Mouse (Mus musculus) frontal cortex, postnatal 14 days (tissue): ENCODE results near the gene Anp32e.
A peak's percentile ranks its signal among the peaks of the same experiment; 100 is the strongest.
"Not testable (repeated sequence)": the region's sequence is repeated elsewhere in the genome, so short reads cannot be mapped to it uniquely, and the experiment has no call there.

Experiments used
- DNase-seq, 2 experiments: peaks; one replicate each; pipeline ENCODE4 v3.0.0; 2022; ENCODE audit warnings: low spot score in 2 of 2

The Anp32e gene

DNA sequence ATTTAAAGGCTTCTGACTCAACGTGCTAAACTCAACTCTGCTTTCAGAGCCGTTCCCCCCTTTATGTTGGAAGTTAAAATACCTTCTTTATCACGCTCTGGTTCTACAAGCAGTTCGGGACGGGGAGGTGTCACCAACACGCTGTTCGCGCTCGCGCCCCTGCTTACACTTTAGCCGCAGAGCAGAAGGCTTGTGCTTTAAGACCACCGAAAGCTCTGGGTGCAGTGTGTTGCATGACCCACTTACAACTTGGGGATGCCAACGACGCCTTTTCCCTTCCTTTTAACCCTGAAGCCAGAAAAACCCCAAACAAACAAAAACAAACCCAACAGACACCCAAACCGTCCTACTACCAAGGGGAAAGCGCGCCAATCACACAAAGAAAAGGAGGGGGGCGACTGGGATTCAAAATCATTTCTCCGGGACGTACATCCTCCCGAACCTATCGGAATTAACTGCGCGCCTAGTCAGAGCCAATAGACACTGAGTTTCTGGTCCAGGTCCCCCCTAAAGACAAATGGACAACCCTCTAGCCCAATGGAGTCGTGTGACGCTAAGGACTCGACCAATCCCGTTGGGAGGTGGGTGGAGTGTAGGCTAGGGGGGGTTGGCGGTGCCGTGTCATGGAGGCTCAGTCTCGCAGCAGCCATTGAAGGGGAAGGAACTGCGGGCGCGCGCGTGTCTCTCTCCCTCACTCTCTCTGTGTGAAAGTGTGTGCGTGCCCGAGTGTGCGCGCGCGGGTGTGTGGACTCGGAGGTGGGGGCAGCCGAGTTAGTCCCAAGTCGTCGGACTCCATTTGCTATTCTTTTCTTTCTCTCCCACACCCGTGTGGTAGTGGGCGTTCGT is at the start of gene Anp32e:
Gene Anp32e (plus strand): TSS at position 589 of the 846 bp plus-strand sequence.
- peak; percentile 96 for DNase-seq

DNA sequence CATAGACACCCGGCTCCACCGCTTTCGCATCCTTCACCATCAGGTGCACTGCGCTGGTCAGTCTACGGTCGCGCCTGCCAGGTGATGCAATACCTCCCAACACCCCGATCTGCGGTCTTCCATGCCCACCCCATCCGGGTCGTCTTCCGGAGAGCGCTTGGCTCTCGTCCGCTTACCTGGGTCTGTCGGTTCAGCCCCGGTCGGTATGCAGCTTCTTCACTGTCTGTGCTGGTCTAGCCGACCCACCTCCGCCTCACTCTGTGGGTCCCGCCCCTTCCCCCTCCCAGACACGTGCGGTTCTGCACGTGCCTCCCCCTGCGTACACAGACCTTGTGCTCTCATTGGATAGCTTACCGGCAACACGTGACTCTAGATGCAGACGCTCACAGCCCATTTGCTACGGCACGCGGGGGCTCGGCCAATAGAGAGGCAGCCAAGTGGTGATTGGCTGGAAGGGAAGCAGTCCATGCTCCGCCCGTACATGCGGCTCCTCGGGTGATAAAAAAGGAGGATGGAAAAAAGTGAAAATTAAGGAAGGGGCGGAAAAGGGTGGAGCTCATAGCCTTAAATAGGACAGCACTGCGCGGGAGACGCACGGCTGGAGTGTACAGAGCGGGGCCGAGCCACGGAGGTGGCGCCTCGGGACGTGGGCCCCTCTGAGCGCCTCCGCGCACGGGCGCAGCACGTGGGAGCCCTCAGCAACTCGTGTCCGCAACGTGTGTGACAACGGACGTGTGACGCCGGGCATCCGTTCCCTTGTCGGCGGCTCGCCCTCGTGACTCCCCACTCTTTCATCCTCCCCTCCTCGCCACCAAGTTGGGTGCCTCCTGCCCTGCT is 46.8 kb upstream of the Anp32e start, which contains the start of gene Ciart:
Gene Ciart (minus strand): TSS at position 273 of the 837 bp plus-strand sequence.
- peak; percentile 95 to 97 for DNase-seq

DNA sequence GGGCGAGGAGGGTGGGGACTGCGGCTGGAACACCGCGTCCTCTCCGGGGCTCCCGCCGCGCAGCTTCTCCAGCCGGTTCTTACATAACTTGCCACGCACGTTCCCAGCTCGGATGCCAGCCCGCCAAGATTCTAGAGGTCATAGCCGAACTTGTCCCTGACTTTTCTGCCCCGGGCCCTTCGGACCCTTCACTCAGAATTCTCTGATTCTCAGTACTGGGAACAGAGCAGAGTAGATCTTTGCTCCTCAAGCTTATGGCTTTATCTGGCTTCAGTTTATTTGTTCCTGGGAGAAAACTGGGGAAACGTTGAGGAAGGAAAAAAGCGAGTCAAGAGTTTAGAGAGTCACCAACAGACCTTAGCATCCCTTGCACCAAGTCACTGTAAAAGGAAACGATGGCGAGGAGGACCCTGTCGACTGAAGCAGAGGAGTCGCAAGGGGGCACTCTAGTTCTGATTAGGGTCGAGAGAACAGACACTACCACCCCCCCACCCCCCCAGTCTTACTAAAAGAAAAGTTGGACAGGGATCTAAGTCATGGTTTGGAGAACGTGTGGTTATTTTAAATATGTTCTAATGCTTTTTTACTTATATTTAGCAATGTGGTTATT is 46.1 kb upstream of the Anp32e start:
- peak; percentile 54 to 69 for DNase-seq

DNA sequence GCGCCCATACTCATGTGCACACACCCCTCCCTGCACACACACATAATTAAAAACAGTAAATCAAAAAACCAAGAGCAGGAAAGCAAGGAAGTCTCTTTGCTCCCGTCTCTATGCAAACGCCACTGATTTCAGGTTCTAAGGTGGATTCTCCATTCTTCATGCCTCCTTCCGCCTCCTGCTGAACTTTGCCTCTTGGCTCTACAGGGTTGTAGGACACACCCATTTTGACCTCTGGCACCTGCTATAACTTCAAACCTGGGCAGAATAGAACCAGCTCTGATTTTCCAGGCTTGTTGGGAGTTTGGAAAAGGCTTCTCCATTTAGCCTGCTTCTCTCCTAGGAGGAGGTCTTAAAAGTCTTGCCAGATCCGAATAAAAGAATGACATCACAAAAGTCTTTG is 44.6 kb upstream of the Anp32e start:
- DNase-seq, result no peak

DNA sequence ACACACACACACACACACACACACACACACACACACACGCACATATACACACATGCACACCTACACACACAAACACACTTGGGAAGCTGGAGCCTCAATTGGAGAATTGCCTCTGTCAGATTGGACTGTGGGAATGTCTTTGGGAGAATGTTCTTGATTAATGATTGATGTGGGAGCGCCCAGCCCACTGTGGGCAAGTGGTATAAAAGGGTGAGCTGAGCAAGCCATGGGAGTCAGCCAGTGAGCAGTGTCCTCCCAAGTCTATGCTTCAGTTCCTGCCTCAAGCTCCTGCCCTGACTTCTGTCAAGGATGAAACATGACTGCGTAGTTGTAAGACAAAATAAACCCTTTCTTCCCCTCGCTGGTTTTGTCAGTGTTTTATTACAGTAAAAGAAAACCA is 41.5 kb upstream of the Anp32e start:
- no peak for DNase-seq

DNA sequence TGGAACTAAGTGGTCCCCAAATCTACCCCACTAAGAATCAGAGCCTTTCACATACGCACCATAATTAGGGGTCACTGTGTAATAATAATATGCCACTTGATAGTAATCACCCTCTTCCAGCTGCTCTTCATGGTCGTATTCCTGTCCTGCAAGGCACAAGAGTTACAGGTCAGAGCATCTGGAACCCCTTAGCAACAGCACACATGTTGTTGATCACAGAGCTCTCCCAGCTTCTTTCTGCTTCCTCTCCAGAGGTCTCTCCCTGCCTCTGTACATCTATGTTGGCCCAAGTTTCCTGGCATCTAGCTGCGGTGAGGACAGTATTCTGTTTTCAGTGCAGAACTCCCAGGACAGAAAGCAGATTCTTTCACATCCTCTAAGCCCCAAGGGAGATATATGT is 39.4 kb upstream of the Anp32e start:
- DNase-seq, result no peak

DNA sequence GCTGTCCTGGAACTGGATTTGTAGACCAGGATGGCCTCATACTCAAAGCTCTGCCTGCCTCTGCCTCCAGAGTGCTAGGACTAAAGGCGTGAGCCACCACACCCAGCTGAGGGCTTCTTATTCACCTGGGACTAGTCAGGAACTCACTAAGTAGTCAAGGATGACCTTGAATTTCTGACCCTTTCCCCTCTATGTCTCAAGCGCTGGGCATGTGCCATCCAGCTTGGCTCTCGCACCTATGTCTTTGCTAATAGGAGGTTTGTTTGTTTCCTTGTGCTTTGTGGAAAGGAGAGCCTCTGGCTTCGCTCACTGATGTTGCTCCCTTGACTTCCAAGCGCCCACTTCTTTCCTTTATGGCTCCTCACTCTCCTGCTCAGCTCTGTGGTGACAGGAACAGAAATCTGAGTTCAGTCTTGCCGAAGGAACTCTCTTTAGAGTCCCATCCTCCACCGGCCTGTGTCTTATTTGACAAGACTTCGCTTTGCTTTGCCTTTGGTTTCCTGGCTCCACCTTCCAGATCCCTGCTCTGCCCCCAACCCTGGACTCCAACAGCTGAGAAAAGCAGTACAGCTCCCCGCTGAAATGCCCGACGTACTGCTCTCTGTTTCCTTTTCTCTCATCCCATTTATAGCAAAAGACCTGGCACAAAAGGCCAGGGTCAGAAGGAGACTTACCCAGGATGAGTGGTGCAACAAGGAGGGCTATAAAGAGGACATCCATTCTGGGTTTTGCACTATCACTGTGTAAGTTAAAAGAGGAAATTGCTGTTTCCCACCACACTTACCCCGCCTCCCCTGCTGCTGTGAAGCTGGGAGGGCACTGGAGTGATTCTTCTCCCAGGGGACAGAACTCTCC is 37.6 kb upstream of the Anp32e start, which contains the start of gene BC028528:
Gene BC028528 (minus strand): TSS at position 795 of the 855 bp plus-strand sequence.
- no peak for DNase-seq

DNA sequence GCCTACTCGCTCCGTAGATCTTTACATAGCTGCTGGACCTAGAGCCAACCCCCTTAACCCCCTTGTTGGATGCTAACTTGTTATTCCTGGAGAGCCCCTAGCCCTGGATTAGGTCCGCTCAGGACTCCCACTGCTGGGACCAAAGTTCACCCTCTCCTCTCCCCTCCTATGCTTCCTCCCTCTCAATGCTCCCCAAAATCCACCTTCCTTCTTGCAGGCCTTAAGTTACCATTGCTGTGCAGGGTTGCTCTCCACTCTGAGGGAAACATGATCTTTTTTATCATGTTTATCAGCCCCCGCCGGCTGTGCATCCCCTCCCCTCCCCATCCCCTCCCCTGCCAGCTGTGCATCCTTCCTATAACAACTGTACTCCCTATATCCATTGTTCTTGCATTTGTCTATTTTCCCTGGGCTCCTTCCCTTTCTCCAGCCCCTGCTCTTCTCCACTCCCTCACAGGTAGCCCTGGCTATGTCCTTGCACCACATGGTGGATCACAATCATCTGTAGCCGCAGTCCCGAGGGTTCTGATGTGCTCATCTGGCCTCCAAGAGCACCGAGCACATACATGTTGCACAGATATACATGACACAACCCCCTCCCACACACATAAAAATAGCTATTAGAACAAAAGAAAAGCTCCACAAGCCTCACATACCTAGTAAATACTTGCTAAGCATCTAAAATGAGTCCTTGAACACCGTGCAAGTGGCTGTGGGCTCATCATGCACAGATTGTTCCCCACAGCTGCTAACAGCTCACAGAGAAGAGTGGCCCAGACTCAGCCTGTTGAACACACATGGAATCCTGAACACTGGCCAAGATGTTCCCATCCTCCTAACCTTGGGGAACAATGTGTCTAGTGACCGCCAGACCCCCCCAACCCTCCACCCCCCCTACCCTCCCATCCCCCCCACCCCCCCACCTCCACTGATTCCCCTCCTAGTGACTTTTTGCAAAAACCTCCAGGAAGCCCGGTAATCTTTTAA is 36.7 kb upstream of the Anp32e start:
- DNase-seq, result no peak

DNA sequence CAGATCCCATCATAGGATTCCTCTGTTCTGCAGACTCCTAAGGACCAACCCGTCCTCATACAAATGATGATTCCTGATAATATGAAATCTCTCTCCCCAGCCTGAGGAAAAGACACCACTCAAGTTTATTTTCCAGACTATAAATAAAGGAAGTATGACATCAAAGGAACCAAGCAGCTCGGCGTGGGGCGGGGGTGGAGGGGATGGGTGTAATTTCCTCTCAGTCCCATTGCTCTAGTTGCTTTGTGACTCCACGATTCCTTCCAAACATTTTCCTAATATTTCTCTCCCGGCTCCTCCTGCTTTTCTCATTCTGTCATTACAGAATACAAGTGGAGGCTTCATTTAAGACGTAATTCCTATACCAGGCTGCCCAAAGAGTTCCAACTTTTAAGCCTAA is 35.9 kb upstream of the Anp32e start:
- no peak for DNase-seq

DNA sequence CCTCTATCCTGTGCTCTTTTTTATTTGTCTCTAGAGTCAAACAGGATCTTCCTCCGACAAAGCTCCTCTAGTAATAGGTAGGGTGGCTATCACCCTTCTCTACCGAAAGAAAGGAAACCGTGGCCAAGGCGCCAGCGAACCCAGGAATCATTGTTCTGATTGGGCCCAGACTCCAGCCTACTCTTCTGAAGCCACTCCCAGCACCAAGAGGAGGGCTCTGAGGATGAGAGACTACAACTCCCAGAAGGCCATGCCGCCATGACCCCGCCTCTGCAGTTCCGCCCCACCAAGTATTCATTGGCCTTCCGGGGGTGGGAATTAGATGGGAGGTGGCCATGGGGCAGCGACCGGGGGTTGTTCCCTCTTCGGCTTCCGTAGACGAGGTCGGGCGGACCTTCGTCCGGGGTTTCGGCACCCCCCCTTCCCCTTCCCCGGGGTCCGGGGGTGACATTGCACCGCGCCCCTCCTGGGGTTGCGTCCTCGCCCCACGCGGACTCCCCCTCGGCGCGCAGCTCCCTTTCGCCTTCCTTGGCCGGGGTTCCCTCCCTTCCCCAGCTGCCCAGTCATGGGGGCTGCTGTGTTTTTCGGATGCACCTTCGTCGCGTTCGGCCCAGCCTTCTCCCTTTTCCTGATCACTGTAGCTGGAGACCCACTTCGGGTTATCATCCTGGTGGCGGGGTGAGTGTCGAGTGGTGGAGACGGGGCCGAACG is 35.3 kb upstream of the Anp32e start, which contains the start of gene Aph1a:
Gene Aph1a (plus strand): TSS at position 364 of the 711 bp plus-strand sequence.
- peak; percentile 92 to 96 for DNase-seq

DNA sequence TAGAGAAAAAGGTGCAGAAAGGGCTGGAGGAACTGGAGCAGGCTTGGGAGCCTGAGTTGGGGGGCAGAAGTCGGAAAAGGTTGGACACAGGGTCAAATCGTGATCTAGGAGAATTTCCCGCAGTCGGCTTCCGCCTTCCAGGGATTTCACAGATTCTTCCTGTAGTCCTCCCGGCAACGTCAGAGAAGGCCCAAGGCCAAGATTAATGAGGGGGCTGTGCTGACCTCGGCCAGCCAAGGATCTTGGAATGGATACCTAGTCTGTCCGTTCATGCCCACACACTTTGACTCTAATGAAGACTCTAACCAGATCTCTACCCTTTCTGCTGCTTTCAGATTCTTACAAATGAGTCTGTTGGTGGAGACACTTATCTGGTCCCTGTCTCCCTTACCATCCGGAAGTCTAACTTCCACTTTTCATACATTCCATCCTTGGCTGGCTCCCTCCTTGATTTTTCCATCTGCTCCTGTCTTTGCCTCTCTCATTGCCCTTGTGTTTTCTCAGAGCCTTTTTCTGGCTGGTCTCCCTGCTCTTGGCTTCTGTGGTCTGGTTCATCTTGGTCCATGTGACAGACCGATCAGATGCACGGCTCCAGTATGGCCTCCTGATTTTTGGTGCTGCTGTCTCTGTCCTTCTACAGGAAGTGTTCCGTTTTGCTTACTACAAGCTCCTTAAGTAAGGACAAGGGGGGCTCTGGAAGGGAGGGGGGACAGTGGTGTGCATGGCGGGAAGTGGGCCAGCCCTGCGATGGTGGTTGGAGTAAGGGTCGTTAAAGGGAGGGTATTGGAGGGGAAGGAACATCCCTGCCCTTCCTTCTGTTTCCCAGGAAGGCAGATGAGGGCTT is 34.5 kb upstream of the Anp32e start:
- no peak for DNase-seq

DNA sequence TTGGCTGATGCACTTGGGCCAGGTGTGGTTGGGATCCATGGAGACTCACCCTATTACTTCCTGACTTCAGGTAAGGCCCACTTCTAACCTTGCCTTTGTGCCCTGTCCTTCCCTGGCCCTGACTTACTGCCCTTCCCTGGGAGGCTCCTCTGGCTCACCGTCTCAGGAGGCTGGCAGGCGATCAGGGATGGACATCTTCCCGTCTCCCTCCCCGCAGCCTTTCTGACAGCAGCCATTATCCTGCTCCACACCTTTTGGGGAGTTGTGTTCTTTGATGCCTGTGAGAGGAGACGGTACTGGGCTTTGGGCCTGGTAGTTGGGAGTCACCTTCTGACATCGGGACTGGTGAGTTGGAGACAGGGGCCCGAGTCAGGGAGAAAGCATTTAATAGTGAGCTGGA is 33.5 kb upstream of the Anp32e start:
- not testable (repeated sequence) for DNase-seq

DNA sequence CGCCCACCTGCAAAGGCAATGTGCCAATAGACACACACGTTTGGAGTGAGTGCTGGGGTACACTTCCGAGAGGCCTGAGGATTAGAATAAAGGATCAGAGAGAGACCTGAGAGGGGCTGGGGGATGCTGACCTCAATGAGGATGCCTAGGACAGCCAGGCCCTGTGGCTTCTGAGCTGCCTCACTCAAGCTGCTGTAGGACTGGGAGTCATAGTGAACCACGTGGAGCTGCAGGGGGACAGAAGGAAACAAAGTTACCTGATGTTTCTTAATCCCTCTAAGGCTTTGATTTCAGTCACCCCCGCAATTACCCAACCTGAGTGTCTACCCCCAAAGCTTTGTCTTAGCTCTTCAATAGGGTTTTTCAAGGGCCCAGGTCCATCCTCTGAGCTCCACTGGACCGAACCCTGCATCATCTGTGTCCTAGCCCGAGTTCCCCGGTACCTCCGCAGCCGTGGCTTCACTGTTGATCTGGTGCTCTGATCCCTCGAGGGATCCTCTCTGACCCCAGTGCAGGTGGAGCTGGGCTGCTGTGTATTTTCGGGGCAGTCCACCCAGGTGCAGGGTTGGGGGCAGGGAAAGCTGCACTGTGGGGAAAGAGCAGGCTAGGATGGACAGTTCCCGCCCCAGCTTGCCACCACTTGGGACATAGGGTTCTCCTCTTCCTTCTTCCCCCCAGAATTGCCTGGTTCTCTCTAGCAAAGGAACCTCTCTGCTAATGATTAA is 29.1 kb upstream of the Anp32e start:
- DNase-seq, result no peak

DNA sequence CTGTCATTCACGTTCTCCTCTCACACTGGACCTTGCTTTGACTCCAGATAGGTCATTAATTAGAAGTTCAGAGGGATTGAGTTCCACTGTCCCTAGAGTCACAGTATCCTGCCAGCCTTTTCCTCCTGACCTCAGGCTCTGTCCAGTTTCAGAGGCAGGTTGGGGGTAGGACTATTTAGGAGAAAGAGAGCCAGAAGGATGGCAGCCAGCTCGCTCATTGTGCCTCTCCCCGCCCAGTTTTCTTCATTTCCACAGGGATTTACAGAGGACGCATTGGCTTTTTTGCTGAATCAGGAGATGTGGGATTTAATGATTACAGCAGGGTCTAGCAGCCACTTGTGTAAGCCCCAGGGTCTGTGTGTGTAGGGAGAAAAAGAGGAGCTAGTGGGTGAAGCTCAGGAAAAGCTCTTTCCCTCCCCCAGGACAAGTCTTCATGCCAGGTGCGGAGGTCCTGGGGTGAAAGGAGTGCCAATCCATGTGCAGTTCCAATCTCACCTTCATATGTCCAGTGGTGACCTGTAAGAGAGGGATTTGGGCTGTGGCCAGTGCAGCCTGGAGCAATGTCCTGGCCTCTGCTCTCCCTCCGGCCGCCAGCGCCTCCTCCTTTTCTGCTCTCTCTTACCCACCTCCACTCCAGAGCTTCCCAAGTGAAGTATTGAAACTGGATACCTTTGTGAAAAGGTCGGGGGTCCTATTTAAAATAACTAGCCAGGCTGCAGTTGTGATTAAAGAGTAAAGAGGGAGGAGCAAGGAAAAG is 27.3 kb upstream of the Anp32e start:
- no peak for DNase-seq

DNA sequence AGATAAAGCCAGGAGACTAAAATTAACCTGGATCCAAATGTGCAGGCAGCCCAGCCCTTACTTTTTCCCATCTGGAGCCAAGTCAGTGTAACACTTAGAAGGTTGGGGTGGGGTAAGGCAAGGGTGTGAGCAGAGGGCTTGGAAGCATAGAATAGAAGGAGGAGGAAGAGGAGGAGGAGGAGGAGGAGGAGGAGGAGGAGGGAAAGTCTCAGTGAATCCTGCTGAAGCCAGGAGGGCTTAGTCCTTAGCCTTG is 26.7 kb upstream of the Anp32e start:
- DNase-seq, result no peak

DNA sequence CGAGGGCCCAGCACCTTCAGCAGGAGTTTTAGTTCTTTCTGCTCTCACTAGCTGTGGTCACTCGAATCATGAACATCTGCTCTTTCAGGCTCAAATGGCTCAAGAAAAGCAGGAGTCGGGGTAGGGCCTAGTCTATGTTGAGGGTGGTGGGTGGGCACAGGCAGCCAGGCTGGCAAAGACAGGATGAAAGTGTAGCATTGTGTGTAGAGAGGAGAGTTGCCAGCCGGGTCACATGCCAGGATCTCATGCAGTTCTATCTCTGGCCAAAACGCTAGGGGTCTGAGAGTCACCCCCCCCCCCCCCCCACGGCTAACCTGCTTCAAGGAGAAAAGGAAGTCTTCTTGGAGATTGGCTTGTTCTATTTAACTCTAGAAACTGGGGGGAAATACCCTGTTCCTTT is 26.4 kb upstream of the Anp32e start:
- DNase-seq, result no peak
